Mouse (Mus musculus) lung, embryonic 14.5 days (tissue): ENCODE measurements around the gene Tas2r135. TPM values are rescaled to one million over a fixed set of nuclear protein-coding genes. Genes with fewer than 3 reads are reported as not detected.

Source experiments
- ATAC-seq: fragments of 200-750 bp; cut with Nextera tagmentation; 2 replicates; pipeline ENCODE4 v1.8.0; 2017; ENCODE audit warnings: mild to moderate bottlenecking, moderate TSS enrichment, moderate library complexity; ENCODE audit not compliant: insufficient read depth
- DNase-seq: peaks from one replicate; pipeline ENCODE4 v3.0.0-alpha.2; 2015
- H3K27ac ChIP-seq: fragments of 300-500 bp; sonication (generic); 2 replicates; pipeline ENCODE4 v1.5.1; 2014; ENCODE audit warnings: low read depth, mild to moderate bottlenecking, moderate library complexity
- H3K27me3 ChIP-seq: fragments of 300-500 bp; sonication (generic); 2 replicates; pipeline ENCODE4 v1.6.1; 2014; ENCODE audit warnings: low read length, control low read depth; ENCODE audit not compliant: insufficient read depth
- H3K36me3 ChIP-seq: fragments of 300-500 bp; sonication (generic); 2 replicates; pipeline ENCODE4 v1.6.1; 2014; ENCODE audit warnings: control low read depth; ENCODE audit not compliant: insufficient read depth
- H3K4me1 ChIP-seq: fragments of 300-500 bp; sonication (generic); 2 replicates; pipeline ENCODE4 v1.6.1; 2014; ENCODE audit warnings: antibody characterized with exemption, control low read depth; ENCODE audit not compliant: insufficient read depth
- H3K4me2 ChIP-seq: fragments of 300-500 bp; sonication (generic); 2 replicates; pipeline ENCODE4 v1.6.1; 2014; ENCODE audit warnings: mild to moderate bottlenecking
- H3K4me3 ChIP-seq: fragments of 300-500 bp; sonication (generic); 2 replicates; pipeline ENCODE4 v1.5.1; 2014; ENCODE audit warnings: low read depth, low read length
- H3K9ac ChIP-seq: fragments of 300-500 bp; sonication (generic); 2 replicates; pipeline ENCODE4 v1.6.1; 2014
- H3K9me3 ChIP-seq: fragments of 300-500 bp; sonication (generic); 2 replicates; pipeline ENCODE4 v1.6.1; 2016; ENCODE audit warnings: low read depth, low read length, control low read depth
- CTCF ChIP-seq: IDR thresholded peaks from 2 replicates; pipeline ENCODE4 v1.5.1; 2016; ENCODE audit warnings: antibody characterized with exemption, low read depth
- WGBS: fragments of 180-500 bp; shearing (Covaris S2); extraction: QIAGEN DNeasy Blood & Tissue Kit; methylation state at CpG from one replicate; pipeline ENCODE4 v1.1.7; 2014; 5-methylcytosine and 5-hydroxymethylcytosine counted together
- polyA plus RNA-seq: library from polyadenylated mRNA; unstranded; fragments of >200 nt; fragmentation: Nextera tagmentation; extraction: Ambion mirVana; gene quantifications from 2 replicates; pipeline ENCODE4 v1.2.1, GENCODE M21; 2014

The Tas2r135 gene
- polyA plus RNA-seq, 1 experiment from 2014 or later = not detected

GRCm38 (mm10) chr6:42365215-42365614 is 40.0 kb upstream of the Tas2r135 start:
- no peak for TF ChIP-seq CTCF
- DNase-seq = no peak
- Histone ChIP-seq H3K9ac (no peak overlapping the region), H3K27ac (no peak overlapping the region), H3K4me2 (no peak overlapping the region), H3K9me3 (no peaks in the 10 kb centered on the region), H3K4me3 (no peak overlapping the region), H3K36me3 (peaks cover 24% of the 10 kb centered on the region), H3K4me1 (0 out of 2 replicates have a peak, but pooled peaks cover 11% of the 10 kb centered on the region), H3K27me3 (no peaks in the 10 kb centered on the region)
- ATAC-seq = no peak
- 87% methylated on average over 6 of the region's 6 CpGs for WGBS

- 20% methylated on average over 3 of the region's 3 CpGs for WGBS
- Histone ChIP-seq H3K4me2 (no peak overlapping the region), H3K36me3 (0 out of 2 replicates have a peak, but pooled peaks cover 2% of the 10 kb centered on the region), H3K27ac (peak overlapping the region; percentile 7; the same call in 1 of the 2 replicates), H3K9ac (no peak overlapping the region), H3K27me3 (no peaks in the 10 kb centered on the region), H3K4me3 (no peak overlapping the region), H3K4me1 (peaks cover 17% of the 10 kb centered on the region), H3K9me3 (no peaks in the 10 kb centered on the region)
- TF ChIP-seq CTCF = no peak
- peak; percentile 45 for ATAC-seq
- peak; percentile 77 for DNase-seq
Measured at GRCm38 (mm10) chr6:42369870-42370269, 35.4 kb upstream of the Tas2r135 start.

- Histone ChIP-seq H3K4me1 (peaks cover 17% of the 10 kb centered on the region), H3K27me3 (no peaks in the 10 kb centered on the region), H3K9ac (no peak overlapping the region), H3K36me3 (no peaks in the 10 kb centered on the region), H3K4me3 (no peak overlapping the region), H3K9me3 (no peaks in the 10 kb centered on the region), H3K27ac (peak overlapping the region; percentile 47; the same call in 1 of the 2 replicates), H3K4me2 (no peak overlapping the region)
- peak; percentile 89 for DNase-seq
- 41% methylated on average over 4 of the region's 4 CpGs for WGBS
- peak; percentile 78 for ATAC-seq
- TF ChIP-seq CTCF = no peak
Measured at GRCm38 (mm10) chr6:42370630-42371363, 34.4 kb upstream of the Tas2r135 start.

- no peak overlapping the region for H3K27ac ChIP-seq
- DNase-seq (no peak), ATAC-seq (no peak)
- H3K27me3 ChIP-seq = no peaks in the 10 kb centered on the region
- H3K4me3 ChIP-seq = peak overlapping the region; percentile 55
- 9% methylated on average over 3 of the region's 3 CpGs for WGBS
- H3K36me3 ChIP-seq = no peaks in the 10 kb centered on the region
- TF ChIP-seq CTCF = no peak
- H3K4me1 ChIP-seq = peaks cover 17% of the 10 kb centered on the region
- H3K4me2 ChIP-seq = peak overlapping the region; percentile 91
- no peaks in the 10 kb centered on the region for H3K9me3 ChIP-seq
- H3K9ac ChIP-seq = no peak overlapping the region
Measured at GRCm38 (mm10) chr6:42372001-42372400, 33.2 kb upstream of the Tas2r135 start.

- peak; percentile 2; the same call in 1 of the 2 replicates for ATAC-seq
- H3K4me3 ChIP-seq = peak overlapping the region; percentile 55
Measured at GRCm38 (mm10) chr6:42372421-42372815, 32.8 kb upstream of the Tas2r135 start.

GRCm38 (mm10) chr6:42372816-42373547 is 32.3 kb upstream of the Tas2r135 start, which contains the start of gene Epha1:
Gene Epha1 (minus strand): TSS chr6:42373268.
- peak within 1 kb of the TSS; percentile 55 for H3K4me3 ChIP-seq
- H3K36me3 ChIP-seq = no peaks in the 10 kb centered on the region
- DNase-seq (peak; percentile 87), ATAC-seq (peak; percentile 66)
- H3K9me3 ChIP-seq = no peaks in the 10 kb centered on the region
- H3K27ac ChIP-seq = no peak within 1 kb of the TSS
- peak within 1 kb of the TSS; percentile 91 for H3K4me2 ChIP-seq
- no peaks in the 10 kb centered on the region for H3K27me3 ChIP-seq
- TF ChIP-seq CTCF = peak; percentile 62
- peaks cover 17% of the 10 kb centered on the region for H3K4me1 ChIP-seq
- 2% methylated on average over 34 of the region's 36 CpGs for WGBS
- H3K9ac ChIP-seq = peak within 1 kb of the TSS; percentile 53

More at GRCm38 (mm10) chr6:42372421-42372815, 32.8 kb upstream of the Tas2r135 start:
- no peaks in the 10 kb centered on the region for H3K9me3 ChIP-seq
- no peaks in the 10 kb centered on the region for H3K36me3 ChIP-seq
- no peaks in the 10 kb centered on the region for H3K27me3 ChIP-seq
- peaks cover 17% of the 10 kb centered on the region for H3K4me1 ChIP-seq
- no peak for DNase-seq
- TF ChIP-seq CTCF = no peak
- H3K27ac ChIP-seq = no peak overlapping the region
- H3K4me2 ChIP-seq = peak overlapping the region; percentile 91
- WGBS = 25% methylated on average over 9 of the region's 9 CpGs
- H3K9ac ChIP-seq = peak overlapping the region; percentile 53
